Mouse (Mus musculus) colon, adult 2 months (tissue): ENCODE measurements around the gene Rgs10. TPM values are rescaled to one million over a fixed set of nuclear protein-coding genes. Genes with fewer than 3 reads are reported as not detected.

ENCODE experiments used
- polyA plus RNA-seq: library from polyadenylated mRNA; depleted of rRNA; stranded (reverse); fragments of >200 nt; gene quantifications from 2 replicates; pipeline ENCODE4 v1.2.3, GENCODE M21; 2012; rRNA removed

The Rgs10 gene
- 18.0 and 19.7 TPM in 2 replicates for polyA plus RNA-seq

GRCm38 (mm10) chr7:128417930-128418779 lies at the start of gene Rgs10:
Rgs10 (minus strand) TSS chr7:128418758.

DNA sequence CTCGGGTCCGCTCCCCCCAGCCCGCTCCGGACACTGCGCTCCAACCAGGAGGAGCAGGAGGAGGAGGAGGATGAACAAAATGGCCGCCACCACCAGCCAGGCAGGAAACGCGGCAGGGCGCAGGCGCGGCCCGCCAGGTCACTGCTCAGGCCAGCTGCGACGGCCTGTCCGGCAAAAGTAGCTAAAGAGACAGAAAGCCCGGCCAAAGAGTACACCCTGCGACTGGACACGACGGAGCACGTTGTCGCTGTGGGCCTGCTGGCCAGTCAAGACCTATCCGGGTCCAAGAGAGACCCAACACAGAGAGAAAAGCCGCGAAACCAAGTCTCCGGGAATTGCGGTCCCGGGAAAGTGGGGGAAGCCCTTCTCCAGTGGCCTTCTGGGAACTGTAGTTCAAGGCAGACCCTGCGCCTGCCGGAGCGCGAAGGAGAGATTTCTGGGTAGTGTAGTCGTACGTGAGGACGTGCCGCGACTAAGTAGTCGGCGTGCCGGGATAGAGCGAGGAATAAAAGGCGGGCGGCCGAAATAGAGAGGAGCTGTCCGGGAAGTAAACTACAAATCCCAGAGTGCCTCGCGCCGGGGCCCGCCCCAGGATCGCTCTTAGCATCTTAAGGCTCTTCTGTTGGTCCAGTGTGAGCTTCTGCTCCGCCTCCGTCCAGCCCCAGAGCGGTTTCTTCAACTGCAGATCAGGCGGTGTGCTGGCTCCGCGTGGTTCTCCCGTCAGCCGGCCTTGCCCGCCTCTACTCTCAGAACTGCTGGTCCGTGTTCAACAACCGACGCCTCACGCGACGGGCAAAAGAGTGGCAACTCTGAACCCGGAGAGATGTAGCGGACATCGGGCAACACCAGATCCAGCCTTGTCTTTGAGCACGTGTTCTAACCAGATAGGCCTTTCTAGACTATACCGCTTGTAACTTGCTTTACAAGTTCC lies 43.0 kb upstream of the Rgs10 start, which contains the start of gene Tial1:
Gene Tial1 (minus strand): TSS at position 433 of the 931 bp plus-strand sequence.

Other genes with a start within 250 kb of the Rgs10 start
- 0.26 and 1.3 TPM in 2 replicates for gene Cox6a2, start 212.4 kb downstream of the Rgs10 start, polyA plus RNA-seq
- gene Armc5, start 181.4 kb downstream of the Rgs10 start, polyA plus RNA-seq: 39.7 and 47.0 TPM in 2 replicates
- gene 9130023H24Rik, start 180.7 kb downstream of the Rgs10 start, polyA plus RNA-seq: 1.8 and 2.3 TPM in 2 replicates
- gene Tgfb1i1, start 171.9 kb downstream of the Rgs10 start, polyA plus RNA-seq: 111 and 118 TPM in 2 replicates
- not detected in 2 replicates for gene Slc5a2, start 153.1 kb downstream of the Rgs10 start, polyA plus RNA-seq
- gene BC017158, start 120.6 kb downstream of the Rgs10 start, polyA plus RNA-seq: 64.8 and 70.8 TPM in 2 replicates
- gene Tial1, start 43.0 kb upstream of the Rgs10 start, polyA plus RNA-seq: 13.0 and 18.5 TPM in 2 replicates
- 54.7 and 56.9 TPM in 2 replicates for gene Bag3, start 104.9 kb upstream of the Rgs10 start, polyA plus RNA-seq
- gene Inpp5f, start 192.6 kb upstream of the Rgs10 start, polyA plus RNA-seq: 3.9 and 4.1 TPM in 2 replicates